Mouse (Mus musculus): ENCODE data around the gene Arhgap28. TPM values are rescaled to one million over a fixed set of nuclear protein-coding genes. Genes with fewer than 3 reads are reported as not detected.

The Arhgap28 gene
- total and polyA plus RNA-seq, 3 experiments = 0.11 TPM; not detected in 2

GRCm38 (mm10) chr17:67979248-67979647 is 24.7 kb downstream of the Arhgap28 start:
- ATAC-seq (ENCODE audit: extremely low read depth, insufficient number of reproducible peaks, low FRiP score, poor library complexity, severe bottlenecking) = no peak
- Histone ChIP-seq H3K4me1 (ENCODE audit: insufficient read depth, low read depth, low read length) (no peaks in the 10 kb centered on the region), H3K36me3 (replicated peaks) (no peaks in the 10 kb centered on the region), H3K27me3 (ENCODE audit: insufficient read depth, low read length) (no peaks in the 10 kb centered on the region), H3K9me3 (replicated peaks) (peaks cover 27% of the 10 kb centered on the region), H3K4me3 (ENCODE audit: low read depth, low read length) (no peak overlapping the region)
- TF ChIP-seq GATA2 (IDR thresholded peaks at IDR 0.05; ENCODE audit: borderline replicate concordance, low read depth, low read length) = no peak
- TF ChIP-seq POLR2AphosphoS5 (IDR thresholded peaks at IDR 0.05; ENCODE audit: insufficient replicate concordance, low read depth, low read length) = no peak
- no peak for TF ChIP-seq TAL1 (conservative IDR thresholded peaks at IDR 0.05; ENCODE audit: low read depth, low read length)
- no peak for TF ChIP-seq CTCF (IDR thresholded peaks at IDR 0.05; ENCODE audit: low read depth, low read length)
- TF ChIP-seq GATA1 (IDR thresholded peaks at IDR 0.05; ENCODE audit: borderline replicate concordance, low read length) = no peak
- no peak for DNase-seq (ENCODE audit: low spot score)

- Histone ChIP-seq H3K9me3 (replicated peaks) (peaks cover 27% of the 10 kb centered on the region), H3K36me3 (replicated peaks) (no peaks in the 10 kb centered on the region), H3K27me3 (ENCODE audit: insufficient read depth, low read length) (no peaks in the 10 kb centered on the region), H3K4me1 (ENCODE audit: insufficient read depth, low read depth, low read length) (no peaks in the 10 kb centered on the region), H3K4me3 (ENCODE audit: low read depth, low read length) (no peak overlapping the region)
- TF ChIP-seq GATA1 (IDR thresholded peaks at IDR 0.05; ENCODE audit: borderline replicate concordance, low read length) = no peak
- TF ChIP-seq POLR2AphosphoS5 (IDR thresholded peaks at IDR 0.05; ENCODE audit: insufficient replicate concordance, low read depth, low read length) = no peak
- no peak for TF ChIP-seq CTCF (IDR thresholded peaks at IDR 0.05; ENCODE audit: low read depth, low read length)
- TF ChIP-seq TAL1 (conservative IDR thresholded peaks at IDR 0.05; ENCODE audit: low read depth, low read length) = no peak
- no peak for TF ChIP-seq GATA2 (IDR thresholded peaks at IDR 0.05; ENCODE audit: borderline replicate concordance, low read depth, low read length)
- no peak for ATAC-seq (ENCODE audit: extremely low read depth, insufficient number of reproducible peaks, low FRiP score, poor library complexity, severe bottlenecking)
- no peak for DNase-seq (ENCODE audit: low spot score)
These were observed 25.1 kb downstream of the Arhgap28 start for GRCm38 (mm10) chr17:67978786-67979185.

GRCm38 (mm10) chr17:67976465-67976864 is 27.5 kb downstream of the Arhgap28 start:
- H3K36me3 ChIP-seq (replicated peaks) = no peaks in the 10 kb centered on the region
- DNase-seq (ENCODE audit: low spot score) = no peak
- TF ChIP-seq POLR2AphosphoS5 (IDR thresholded peaks at IDR 0.05; ENCODE audit: insufficient replicate concordance, low read depth, low read length) (no peak), GATA1 (IDR thresholded peaks at IDR 0.05; ENCODE audit: borderline replicate concordance, low read length) (no peak), GATA2 (IDR thresholded peaks at IDR 0.05; ENCODE audit: borderline replicate concordance, low read depth, low read length) (no peak), TAL1 (conservative IDR thresholded peaks at IDR 0.05; ENCODE audit: low read depth, low read length) (no peak), CTCF (IDR thresholded peaks at IDR 0.05; ENCODE audit: low read depth, low read length) (no peak)
- H3K27me3 ChIP-seq (ENCODE audit: insufficient read depth, low read length) = no peaks in the 10 kb centered on the region
- H3K4me3 ChIP-seq (ENCODE audit: low read depth, low read length) = no peak overlapping the region
- H3K9me3 ChIP-seq (replicated peaks) = peaks cover 29% of the 10 kb centered on the region
- ATAC-seq (ENCODE audit: extremely low read depth, insufficient number of reproducible peaks, low FRiP score, poor library complexity, severe bottlenecking) = no peak
- no peaks in the 10 kb centered on the region for H3K4me1 ChIP-seq (ENCODE audit: insufficient read depth, low read depth, low read length)

GRCm38 (mm10) chr17:67976027-67976426 is 27.9 kb downstream of the Arhgap28 start:
- DNase-seq (ENCODE audit: low spot score) (no peak), ATAC-seq (ENCODE audit: extremely low read depth, insufficient number of reproducible peaks, low FRiP score, poor library complexity, severe bottlenecking) (no peak)
- Histone ChIP-seq H3K4me1 (ENCODE audit: insufficient read depth, low read depth, low read length) (no peaks in the 10 kb centered on the region), H3K4me3 (ENCODE audit: low read depth, low read length) (no peak overlapping the region), H3K27me3 (ENCODE audit: insufficient read depth, low read length) (no peaks in the 10 kb centered on the region), H3K9me3 (replicated peaks) (peaks cover 33% of the 10 kb centered on the region), H3K36me3 (replicated peaks) (no peaks in the 10 kb centered on the region)
- TF ChIP-seq GATA1 (IDR thresholded peaks at IDR 0.05; ENCODE audit: borderline replicate concordance, low read length) = no peak

GRCm38 (mm10) chr17:67974679-67975078 is 29.2 kb downstream of the Arhgap28 start:
- Histone ChIP-seq H3K36me3 (replicated peaks) (no peaks in the 10 kb centered on the region), H3K4me3 (ENCODE audit: low read depth, low read length) (no peak overlapping the region), H3K4me1 (ENCODE audit: insufficient read depth, low read depth, low read length) (no peaks in the 10 kb centered on the region), H3K9me3 (replicated peaks) (peaks cover 38% of the 10 kb centered on the region), H3K27me3 (ENCODE audit: insufficient read depth, low read length) (no peaks in the 10 kb centered on the region)
- ATAC-seq (ENCODE audit: extremely low read depth, insufficient number of reproducible peaks, low FRiP score, poor library complexity, severe bottlenecking) (no peak), DNase-seq (ENCODE audit: low spot score) (no peak)
- TF ChIP-seq CTCF (IDR thresholded peaks at IDR 0.05; ENCODE audit: low read depth, low read length) (no peak), GATA1 (IDR thresholded peaks at IDR 0.05; ENCODE audit: borderline replicate concordance, low read length) (no peak), GATA2 (IDR thresholded peaks at IDR 0.05; ENCODE audit: borderline replicate concordance, low read depth, low read length) (no peak), POLR2AphosphoS5 (IDR thresholded peaks at IDR 0.05; ENCODE audit: insufficient replicate concordance, low read depth, low read length) (no peak), TAL1 (conservative IDR thresholded peaks at IDR 0.05; ENCODE audit: low read depth, low read length) (no peak)

- no peaks in the 10 kb centered on the region for H3K36me3 ChIP-seq (replicated peaks)
- ATAC-seq (ENCODE audit: extremely low read depth, insufficient number of reproducible peaks, low FRiP score, poor library complexity, severe bottlenecking) = no peak
- H3K4me3 ChIP-seq (ENCODE audit: low read depth, low read length) = no peak overlapping the region
- no peaks in the 10 kb centered on the region for H3K27me3 ChIP-seq (ENCODE audit: insufficient read depth, low read length)
- H3K9me3 ChIP-seq (replicated peaks) = peaks cover 54% of the 10 kb centered on the region
- H3K4me1 ChIP-seq (ENCODE audit: insufficient read depth, low read depth, low read length) = no peaks in the 10 kb centered on the region
- TF ChIP-seq CTCF (IDR thresholded peaks at IDR 0.05; ENCODE audit: low read depth, low read length) (no peak), POLR2AphosphoS5 (IDR thresholded peaks at IDR 0.05; ENCODE audit: insufficient replicate concordance, low read depth, low read length) (no peak), GATA1 (IDR thresholded peaks at IDR 0.05; ENCODE audit: borderline replicate concordance, low read length) (no peak), TAL1 (conservative IDR thresholded peaks at IDR 0.05; ENCODE audit: low read depth, low read length) (no peak), GATA2 (IDR thresholded peaks at IDR 0.05; ENCODE audit: borderline replicate concordance, low read depth, low read length) (no peak)
- DNase-seq (ENCODE audit: low spot score) = no peak
These were observed 36.9 kb downstream of the Arhgap28 start for GRCm38 (mm10) chr17:67966853-67967540.

Measured in G1E (cell line).